Mouse (Mus musculus) E14TG2a.4 (cell line): ENCODE measurements around the gene Atp6v1d.

Source experiments
- H3K27me3 ChIP-seq: 2 replicates; pipeline ENCODE4 v1.6.1; 2014; ENCODE audit warnings: low read length, control low read depth; ENCODE audit not compliant: insufficient read depth
- H3K36me3 ChIP-seq: 2 replicates; pipeline ENCODE4 v1.6.1; 2014; ENCODE audit warnings: low read length, control low read depth; ENCODE audit not compliant: insufficient read depth
- H3K4me1 ChIP-seq: replicated peaks from 2 replicates; pipeline ENCODE4 v1.6.1; 2014; ENCODE audit warnings: low read depth, low read length, control low read depth
- H3K4me3 ChIP-seq: replicated peaks from 2 replicates; pipeline ENCODE4 v1.5.1; 2014; ENCODE audit warnings: mild to moderate bottlenecking, low read length
- H3K9me3 ChIP-seq: 2 replicates; pipeline ENCODE4 v1.6.1; 2014; ENCODE audit warnings: low read length, control low read depth
- CTCF ChIP-seq: conservative IDR thresholded peaks from 2 replicates; pipeline ENCODE4 v1.5.1; 2014; ENCODE audit warnings: low read length
- NANOG ChIP-seq: IDR thresholded peaks from 2 replicates; pipeline ENCODE4 v1.6.1; 2014; ENCODE audit warnings: borderline replicate concordance, low read length, mixed read lengths
- POU5F1 ChIP-seq: IDR thresholded peaks from 2 replicates; pipeline ENCODE4 v1.6.1; 2014; ENCODE audit warnings: low read length, borderline replicate concordance

The Atp6v1d gene

GRCm38 (mm10) chr12:78839906-78840305, 21.5 kb downstream of the Atp6v1d start:
- Histone ChIP-seq H3K27me3 (no peaks in the 10 kb centered on the region), H3K4me3 (no peak overlapping the region), H3K36me3 (peaks cover 73% of the 10 kb centered on the region), H3K9me3 (no peaks in the 10 kb centered on the region), H3K4me1 (peaks cover 12% of the 10 kb centered on the region)
- no peak for TF ChIP-seq NANOG
- no peak for TF ChIP-seq POU5F1
- TF ChIP-seq CTCF, result no peak

GRCm38 (mm10) chr12:78834496-78834895, 26.9 kb downstream of the Atp6v1d start:
- H3K4me1 ChIP-seq, result no peaks in the 10 kb centered on the region
- TF ChIP-seq POU5F1 (no peak), NANOG (no peak), CTCF (no peak)

GRCm38 (mm10) chr12:78814437-78814836, 47.0 kb downstream of the Atp6v1d start:
- H3K4me3 ChIP-seq, result no peak overlapping the region
- H3K4me1 ChIP-seq, result no peaks in the 10 kb centered on the region
- no peaks in the 10 kb centered on the region for H3K27me3 ChIP-seq
- H3K36me3 ChIP-seq, result no peaks in the 10 kb centered on the region
- TF ChIP-seq POU5F1 (no peak), CTCF (no peak), NANOG (no peak)
- H3K9me3 ChIP-seq, result no peaks in the 10 kb centered on the region

More at GRCm38 (mm10) chr12:78834496-78834895, 26.9 kb downstream of the Atp6v1d start:
- H3K36me3 ChIP-seq, result peaks cover 29% of the 10 kb centered on the region
- H3K27me3 ChIP-seq, result no peaks in the 10 kb centered on the region
- H3K9me3 ChIP-seq, result no peaks in the 10 kb centered on the region
- H3K4me3 ChIP-seq, result no peak overlapping the region

GRCm38 (mm10) chr12:78801836-78802235, 59.6 kb downstream of the Atp6v1d start:
- TF ChIP-seq CTCF (no peak), POU5F1 (no peak), NANOG (no peak)
- H3K4me1 ChIP-seq, result no peaks in the 10 kb centered on the region
- no peaks in the 10 kb centered on the region for H3K9me3 ChIP-seq
- no peak overlapping the region for H3K4me3 ChIP-seq
- no peaks in the 10 kb centered on the region for H3K27me3 ChIP-seq
- H3K36me3 ChIP-seq, result peaks cover 12% of the 10 kb centered on the region

- peaks cover 12% of the 10 kb centered on the region for H3K36me3 ChIP-seq
- TF ChIP-seq POU5F1 (no peak), NANOG (no peak), CTCF (no peak)
- H3K4me3 ChIP-seq, result no peak overlapping the region
- no peaks in the 10 kb centered on the region for H3K9me3 ChIP-seq
- H3K27me3 ChIP-seq, result no peaks in the 10 kb centered on the region
- no peaks in the 10 kb centered on the region for H3K4me1 ChIP-seq
Observed at GRCm38 (mm10) chr12:78800036-78800435, 61.4 kb downstream of the Atp6v1d start.

GRCm38 (mm10) chr12:78794236-78794635, 67.2 kb downstream of the Atp6v1d start:
- TF ChIP-seq POU5F1 (no peak), CTCF (no peak), NANOG (no peak)
- no peaks in the 10 kb centered on the region for H3K9me3 ChIP-seq
- H3K4me3 ChIP-seq, result no peak overlapping the region
- no peaks in the 10 kb centered on the region for H3K27me3 ChIP-seq
- H3K4me1 ChIP-seq, result no peaks in the 10 kb centered on the region
- H3K36me3 ChIP-seq, result peaks cover 12% of the 10 kb centered on the region

- Histone ChIP-seq H3K4me1 (no peaks in the 10 kb centered on the region), H3K36me3 (no peaks in the 10 kb centered on the region), H3K9me3 (no peaks in the 10 kb centered on the region), H3K4me3 (no peak overlapping the region), H3K27me3 (no peaks in the 10 kb centered on the region)
- TF ChIP-seq POU5F1 (no peak), CTCF (no peak), NANOG (no peak)
Observed at GRCm38 (mm10) chr12:78790791-78791190, 70.6 kb downstream of the Atp6v1d start.
